Mouse (Mus musculus): ENCODE measurements at regions not wholly inside any gene's neighbourhood (a gene's known extent, or its start where the extent isn't known, plus 50 kb on each side); places are given as distances from the start of the nearest gene placed in this dataset.

GRCm38 (mm10) chr12:32110903-32111302, 49.8 kb upstream of the Prkar2b start:
- peak; percentile 97 for DNase-seq (ENCODE audit: low read depth, low spot score)
- peak overlapping the region; percentile 59 for H3K9ac ChIP-seq (ENCODE audit: control insufficient read depth, low read depth, low read length, poor library complexity, severe bottlenecking)
- no peaks in the 10 kb centered on the region for H3K9me3 ChIP-seq (replicated peaks; ENCODE audit: insufficient read depth, low read length)
- peak overlapping the region; percentile 20 to 25; a peak in 2 of 4 replicates for H3K4me3 ChIP-seq (ENCODE audit: control insufficient read depth in 1 of 2, insufficient read depth in 1 of 2, low read depth in 2 of 2, low read length in 2 of 2)
- TF ChIP-seq EP300 (IDR thresholded peaks at IDR 0.05; ENCODE audit: low read depth in 1 of 2, low read length in 2 of 2) (peak; percentile 91 to 97), ETS1 (IDR thresholded peaks at IDR 0.05; ENCODE audit: low read depth, low read length) (peak; percentile 99), TBP (IDR thresholded peaks at IDR 0.05; ENCODE audit: low read depth, low read length) (peak; percentile 72), TAL1 (IDR thresholded peaks at IDR 0.05; ENCODE audit: low read length) (peak; percentile 98), TCF12 (IDR thresholded peaks at IDR 0.05; ENCODE audit: low read depth, low read length) (peak; percentile 96), GATA1 (IDR thresholded peaks at IDR 0.05; ENCODE audit: low read depth, low read length) (peak; percentile 94), ELF1 (IDR thresholded peaks at IDR 0.05; ENCODE audit: low read depth, low read length) (no peak), POLR2AphosphoS2 (IDR thresholded peaks at IDR 0.05; ENCODE audit: low read length) (no peak; the same call in 1 of the 2 replicates), USF1 (IDR thresholded peaks at IDR 0.05; ENCODE audit: low read depth, low read length) (no peak), SIN3A (IDR thresholded peaks at IDR 0.05; ENCODE audit: low read length) (peak; percentile 78), RCOR1 (IDR thresholded peaks at IDR 0.05; ENCODE audit: low read depth, low read length) (peak; percentile 79), MXI1 (IDR thresholded peaks at IDR 0.05; ENCODE audit: low read depth, low read length) (peak; percentile 58; the same call in 1 of the 2 replicates), MYB (IDR thresholded peaks at IDR 0.05; ENCODE audit: low read depth, low read length) (peak; percentile 93), POLR2A (IDR thresholded peaks at IDR 0.05; ENCODE audit: control insufficient read depth in 1 of 2, insufficient read depth in 1 of 2, low read depth in 1 of 2, low read length in 2 of 2, poor library complexity in 1 of 2) (peak in 1 of 2 experiments; percentile 40; a peak in 1 of 4 replicates), NRF1 (IDR thresholded peaks at IDR 0.05; ENCODE audit: insufficient read depth, low read depth, low read length, poor library complexity, severe bottlenecking) (peak; percentile 59; the same call in 1 of the 2 replicates), ZKSCAN1 (IDR thresholded peaks at IDR 0.05; ENCODE audit: low read depth, low read length) (no peak), MYC (IDR thresholded peaks at IDR 0.05; ENCODE audit: low read depth, low read length) (no peak), HCFC1 (IDR thresholded peaks at IDR 0.05; ENCODE audit: low read depth, low read length) (peak; percentile 7; the same call in 1 of the 2 replicates)
- H3K4me1 ChIP-seq (ENCODE audit: control insufficient read depth in 1 of 2, insufficient read depth in 2 of 2, low read length in 2 of 2): peaks cover 20 to 32% of the 10 kb centered on the region in 2 experiments
- H3K27me3 ChIP-seq (ENCODE audit: control insufficient read depth in 1 of 2, insufficient read depth in 2 of 2, low read length in 2 of 2): no peaks in the 10 kb centered on the region
- peaks cover 0 to 30% of the 10 kb centered on the region in 2 experiments; a peak in 2 of 4 replicates for H3K36me3 ChIP-seq (ENCODE audit: control insufficient read depth in 1 of 2, insufficient read depth in 2 of 2, low read length in 2 of 2)
- peak overlapping the region; percentile 94 for H3K27ac ChIP-seq (ENCODE audit: control insufficient read depth, low read depth, low read length)
- H3K79me2 ChIP-seq (ENCODE audit: control insufficient read depth, insufficient read depth, low read length, poor library complexity): no peaks in the 10 kb centered on the region

All from MEL (cell line).